Mouse (Mus musculus): ENCODE measurements at regions not wholly inside any gene's neighbourhood (a gene's known extent, or its start where the extent isn't known, plus 50 kb on each side); places are given as distances from the start of the nearest gene placed in this dataset.

- TF ChIP-seq CTCF (IDR thresholded peaks at IDR 0.05; ENCODE audit: extremely low read depth, insufficient read depth, insufficient read length, insufficient replicate concordance) (no peak), POLR2A (IDR thresholded peaks at IDR 0.05; ENCODE audit: low read depth, low read length) (no peak)
Measured at GRCm38 (mm10) chr2:39399523-39399922, 173.3 kb upstream of the Ppp6c start.
